Mouse (Mus musculus) G1E (cell line): Measurements from ENCODE around the gene Fam213a.

Experiments
- CTCF ChIP-seq: IDR thresholded peaks from 2 replicates; pipeline ENCODE4 v1.5.1; 2012; ENCODE audit warnings: low read depth, low read length, inconsistent platforms, mixed read lengths
- GATA1 ChIP-seq: IDR thresholded peaks from 2 replicates; pipeline ENCODE4 v1.6.1; 2012; ENCODE audit warnings: borderline replicate concordance, low read length, inconsistent platforms, mixed read lengths
- POLR2AphosphoS5 ChIP-seq: IDR thresholded peaks from 2 replicates; pipeline ENCODE4 v1.6.1; 2012; ENCODE audit warnings: low read depth, low read length, inconsistent platforms; ENCODE audit not compliant: insufficient replicate concordance

GRCm38 (mm10) chr14:40979723-40980122, 33.9 kb downstream of the Fam213a start:
- TF ChIP-seq CTCF, result no peak
- TF ChIP-seq GATA1, result no peak
- TF ChIP-seq POLR2AphosphoS5, result no peak
